Mouse (Mus musculus) neutrophil, adult 59 days (primary cell): ENCODE data around the gene Stmn1. TPM values are rescaled to one million over a fixed set of nuclear protein-coding genes. Genes with fewer than 3 reads are reported as not detected.

ENCODE experiments used
- total RNA-seq, 2 experiments: library from RNA; stranded (reverse); gene quantifications; 1 replicate in 1 of 2; 2 replicates in 1 of 2; pipeline ENCODE4 v1.2.4; 2023

Gene Stmn1
- total RNA-seq, result 100 to 1,000 TPM; 214 to 233 TPM

GRCm38 (mm10) chr4:134468215-134468575 lies at the start of gene Stmn1:
Gene Stmn1 (plus strand): TSS chr4:134468320.

GRCm38 (mm10) chr4:134496595-134497210 lies 28.6 kb downstream of the Stmn1 start, which contains the start of gene Paqr7:
Gene Paqr7 (plus strand): TSS chr4:134496697.

GRCm38 (mm10) chr4:134510845-134511411 lies 42.8 kb downstream of the Stmn1 start, which contains the start of gene Aunip:
Gene Aunip (plus strand): TSS chr4:134510999.

Other genes starting within 250 kb of the Stmn1 start
- gene Catsper4, start 240.9 kb upstream of the Stmn1 start, total RNA-seq, result not detected
- not detected for gene Cnksr1, start 229.9 kb upstream of the Stmn1 start, total RNA-seq
- gene E130218I03Rik, start 224.7 kb upstream of the Stmn1 start, total RNA-seq, result not detected
- gene Zfp593, start 222.7 kb upstream of the Stmn1 start, total RNA-seq, result 1 to 10 TPM; 3.8 to 4.7 TPM
- not detected for gene Gm30191, start 221.4 kb upstream of the Stmn1 start, total RNA-seq
- not detected for gene Grrp1, start 214.2 kb upstream of the Stmn1 start, total RNA-seq
- 10 to 100 TPM; 12.1 to 15.9 TPM for gene Pdik1l, start 180.4 kb upstream of the Stmn1 start, total RNA-seq
- not detected for gene Trim63, start 153.2 kb upstream of the Stmn1 start, total RNA-seq
- under 1 TPM in 1 of 2 experiments, not detected in 1; 0.51 TPM for gene Slc30a2, start 125.1 kb upstream of the Stmn1 start, total RNA-seq
- not detected for gene Extl1, start 84.5 kb upstream of the Stmn1 start, total RNA-seq
- 10 to 100 TPM; 12.9 to 16.8 TPM for gene Pafah2, start 72.0 kb upstream of the Stmn1 start, total RNA-seq
- 10 to 100 TPM; 31.3 to 32.0 TPM for gene Paqr7, start 28.4 kb downstream of the Stmn1 start, total RNA-seq
- gene Aunip, start 42.7 kb downstream of the Stmn1 start, total RNA-seq, result 1 to 10 TPM; 4.7 to 6.8 TPM
- 10 to 100 TPM; 37.2 to 40.0 TPM for gene Mtfr1l, start 67.1 kb downstream of the Stmn1 start, total RNA-seq
- 100 to 1,000 TPM; 115 to 117 TPM for gene Selenon, start 83.8 kb downstream of the Stmn1 start, total RNA-seq
- gene Man1c1, start 236.0 kb downstream of the Stmn1 start, total RNA-seq, result 10 to 100 TPM; 33.2 to 36.2 TPM